Mouse (Mus musculus): ENCODE measurements around the gene H2-T3. TPM values are rescaled to one million over a fixed set of nuclear protein-coding genes. Genes with fewer than 3 reads are reported as not detected.
"Not testable (repeated sequence)": the region's sequence is repeated elsewhere in the genome, so short reads cannot be mapped to it uniquely, and the experiment has no call there.

The H2-T3 gene
- total and polyA plus RNA-seq, 3 experiments = 0.22 TPM; not detected in 2

DNA sequence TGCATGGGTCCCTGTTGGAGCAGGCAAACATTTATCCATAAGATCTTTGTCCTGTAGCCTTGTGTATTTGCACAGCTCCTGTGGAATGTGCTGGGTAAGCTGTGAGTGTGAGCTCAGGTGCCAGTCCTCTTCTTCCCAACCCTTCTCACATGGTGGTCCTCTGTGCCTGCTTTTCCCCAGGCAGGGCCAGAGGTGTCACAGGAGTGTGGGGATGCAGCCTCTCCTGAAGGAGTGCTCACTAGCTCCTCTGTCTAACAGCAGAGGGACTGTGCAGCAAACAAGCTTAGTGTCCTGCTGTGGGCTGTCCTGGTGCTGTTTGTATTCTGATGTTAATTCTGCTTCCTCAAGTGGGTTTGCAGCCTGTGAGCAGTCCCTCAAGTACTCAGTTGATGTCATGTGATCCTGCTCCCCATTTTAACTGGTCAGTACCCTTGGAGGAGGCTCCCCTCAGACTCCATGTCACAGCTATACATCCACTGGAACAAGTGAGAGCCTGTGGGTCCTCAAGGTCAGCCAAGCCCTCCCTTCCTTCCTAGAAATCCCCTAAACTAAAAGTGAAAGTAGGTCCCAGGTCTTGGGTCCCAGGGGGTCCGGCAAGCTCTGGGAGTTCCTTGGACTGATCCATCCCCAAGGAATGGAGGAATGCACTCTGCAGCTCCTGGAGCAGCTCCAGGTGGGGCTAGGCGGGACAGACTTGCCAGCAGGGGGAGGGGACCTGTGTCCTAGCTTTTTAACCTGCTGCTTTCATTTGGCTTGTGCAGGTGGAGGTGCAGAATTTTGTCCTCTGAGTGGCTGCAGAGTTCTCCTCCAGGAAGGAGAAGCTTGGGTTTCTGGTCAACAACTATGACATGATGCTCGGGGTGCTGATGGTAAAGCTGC, 35.6 kb downstream of the H2-T3 start:
- TF ChIP-seq POLR2AphosphoS5 (IDR thresholded peaks at IDR 0.05; ENCODE audit: insufficient replicate concordance, low read depth, low read length) (no peak), CTCF (IDR thresholded peaks at IDR 0.05; ENCODE audit: low read depth, low read length) (no peak), GATA1 (IDR thresholded peaks at IDR 0.05; ENCODE audit: borderline replicate concordance, low read length) (no peak), GATA2 (IDR thresholded peaks at IDR 0.05; ENCODE audit: borderline replicate concordance, low read depth, low read length) (no peak), TAL1 (conservative IDR thresholded peaks at IDR 0.05; ENCODE audit: low read depth, low read length) (no peak)

GRCm38 (mm10) chr17:36151200-36151599, 38.9 kb downstream of the H2-T3 start:
- not testable (repeated sequence) for H3K4me1 ChIP-seq (ENCODE audit: insufficient read depth, low read depth, low read length); H3K4me3 ChIP-seq (ENCODE audit: low read depth, low read length); H3K9me3 ChIP-seq (replicated peaks); H3K36me3 ChIP-seq (replicated peaks); ATAC-seq (ENCODE audit: extremely low read depth, insufficient number of reproducible peaks, low FRiP score, poor library complexity, severe bottlenecking); H3K27me3 ChIP-seq (ENCODE audit: insufficient read depth, low read length); DNase-seq (ENCODE audit: low spot score)

More for the DNA sequence above, 35.6 kb downstream of the H2-T3 start:
- ATAC-seq (ENCODE audit: extremely low read depth, insufficient number of reproducible peaks, low FRiP score, poor library complexity, severe bottlenecking) = no peak
- Histone ChIP-seq H3K27me3 (ENCODE audit: insufficient read depth, low read length) (no peaks in the 10 kb centered on the region), H3K36me3 (replicated peaks) (no peaks in the 10 kb centered on the region), H3K4me3 (ENCODE audit: low read depth, low read length) (no peak overlapping the region), H3K4me1 (ENCODE audit: insufficient read depth, low read depth, low read length) (no peaks in the 10 kb centered on the region), H3K9me3 (replicated peaks) (no peaks in the 10 kb centered on the region)
- no peak for DNase-seq (ENCODE audit: low spot score)

- not testable (repeated sequence) for H3K4me3 ChIP-seq (ENCODE audit: low read depth, low read length); H3K9me3 ChIP-seq (replicated peaks); ATAC-seq (ENCODE audit: extremely low read depth, insufficient number of reproducible peaks, low FRiP score, poor library complexity, severe bottlenecking); H3K27me3 ChIP-seq (ENCODE audit: insufficient read depth, low read length); DNase-seq (ENCODE audit: low spot score); H3K36me3 ChIP-seq (replicated peaks); H3K4me1 ChIP-seq (ENCODE audit: insufficient read depth, low read depth, low read length)
Observed at GRCm38 (mm10) chr17:36148468-36148867, 41.6 kb downstream of the H2-T3 start.

GRCm38 (mm10) chr17:36146937-36147336, 43.1 kb downstream of the H2-T3 start:
- not testable (repeated sequence) for H3K4me1 ChIP-seq (ENCODE audit: insufficient read depth, low read depth, low read length); H3K9me3 ChIP-seq (replicated peaks); ATAC-seq (ENCODE audit: extremely low read depth, insufficient number of reproducible peaks, low FRiP score, poor library complexity, severe bottlenecking); H3K36me3 ChIP-seq (replicated peaks); H3K27me3 ChIP-seq (ENCODE audit: insufficient read depth, low read length); DNase-seq (ENCODE audit: low spot score); H3K4me3 ChIP-seq (ENCODE audit: low read depth, low read length)

- not testable (repeated sequence) for H3K36me3 ChIP-seq (replicated peaks); H3K4me1 ChIP-seq (ENCODE audit: insufficient read depth, low read depth, low read length); ATAC-seq (ENCODE audit: extremely low read depth, insufficient number of reproducible peaks, low FRiP score, poor library complexity, severe bottlenecking); H3K4me3 ChIP-seq (ENCODE audit: low read depth, low read length); DNase-seq (ENCODE audit: low spot score); H3K9me3 ChIP-seq (replicated peaks); H3K27me3 ChIP-seq (ENCODE audit: insufficient read depth, low read length)
Observed at GRCm38 (mm10) chr17:36145861-36146156, 44.3 kb downstream of the H2-T3 start.

GRCm38 (mm10) chr17:36145111-36145860, 44.8 kb downstream of the H2-T3 start:
- Histone ChIP-seq H3K27me3 (ENCODE audit: insufficient read depth, low read length) (peaks cover 3% of the 10 kb centered on the region; the same call in 1 of the 2 replicates), H3K4me3 (ENCODE audit: low read depth, low read length) (no peak overlapping the region), H3K9me3 (replicated peaks) (no peaks in the 10 kb centered on the region), H3K36me3 (replicated peaks) (no peaks in the 10 kb centered on the region), H3K4me1 (ENCODE audit: insufficient read depth, low read depth, low read length) (no peaks in the 10 kb centered on the region)
- DNase-seq (ENCODE audit: low spot score) = no peak
- TF ChIP-seq TAL1 (conservative IDR thresholded peaks at IDR 0.05; ENCODE audit: low read depth, low read length) = no peak
- no peak for TF ChIP-seq GATA1 (IDR thresholded peaks at IDR 0.05; ENCODE audit: borderline replicate concordance, low read length)
- no peak for TF ChIP-seq GATA2 (IDR thresholded peaks at IDR 0.05; ENCODE audit: borderline replicate concordance, low read depth, low read length)
- no peak for TF ChIP-seq CTCF (IDR thresholded peaks at IDR 0.05; ENCODE audit: low read depth, low read length)
- TF ChIP-seq POLR2AphosphoS5 (IDR thresholded peaks at IDR 0.05; ENCODE audit: insufficient replicate concordance, low read depth, low read length) = no peak
- no peak for ATAC-seq (ENCODE audit: extremely low read depth, insufficient number of reproducible peaks, low FRiP score, poor library complexity, severe bottlenecking)

DNA sequence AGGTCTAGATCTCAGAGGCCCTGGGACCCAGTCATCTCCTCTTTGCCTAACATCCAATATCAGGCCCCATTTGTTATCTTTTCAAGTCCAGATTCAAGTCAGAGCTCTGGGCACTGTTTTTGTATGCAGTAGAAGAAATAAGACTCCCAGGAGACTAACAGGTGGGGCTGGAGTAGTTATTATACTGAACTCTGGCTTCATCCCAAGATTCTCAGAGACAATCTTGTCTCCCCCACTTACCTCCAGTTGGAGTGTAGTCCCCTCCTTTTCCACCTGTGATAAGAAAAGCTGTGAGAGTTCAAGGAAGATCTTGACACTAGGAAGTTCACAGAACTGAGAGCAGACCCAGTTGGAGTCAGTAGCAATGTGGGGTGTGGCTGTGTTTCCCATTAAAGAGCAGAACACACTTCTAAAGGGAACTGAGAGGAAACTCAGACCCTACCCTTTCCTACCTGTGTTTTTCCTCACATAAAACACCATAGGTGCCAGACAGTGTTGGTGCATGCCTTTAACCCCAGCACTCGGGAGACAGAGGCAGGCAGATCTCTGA, 53.7 kb downstream of the H2-T3 start:
- ATAC-seq (ENCODE audit: extremely low read depth, insufficient number of reproducible peaks, low FRiP score, poor library complexity, severe bottlenecking); H3K36me3 ChIP-seq (replicated peaks); H3K9me3 ChIP-seq (replicated peaks); DNase-seq (ENCODE audit: low spot score); H3K4me3 ChIP-seq (ENCODE audit: low read depth, low read length); H3K4me1 ChIP-seq (ENCODE audit: insufficient read depth, low read depth, low read length): not testable (repeated sequence)
- H3K27me3 ChIP-seq (ENCODE audit: insufficient read depth, low read length) = peaks cover 21% of the 10 kb centered on the region

Other genes starting within 250 kb of the H2-T3 start
- gene Abcf1, start 220.5 kb downstream of the H2-T3 start, total RNA-seq (2014; fragmentation: Nextera tagmentation) = 77.0 and 80.6 TPM in 2 replicates
- 129 and 176 TPM in 2 replicates for gene Abcf1, start 220.5 kb downstream of the H2-T3 start, total RNA-seq (2017)
- 167 and 196 TPM in 2 replicates for gene Abcf1, start 220.5 kb downstream of the H2-T3 start, polyA plus RNA-seq (2012)
- gene Gnl1, start 210.4 kb downstream of the H2-T3 start, total RNA-seq (2014; fragmentation: Nextera tagmentation) = 18.5 and 22.9 TPM in 2 replicates
- 28.6 and 29.5 TPM in 2 replicates for gene Gnl1, start 210.4 kb downstream of the H2-T3 start, total RNA-seq (2017)
- gene Gnl1, start 210.4 kb downstream of the H2-T3 start, polyA plus RNA-seq (2012) = 120 and 121 TPM in 2 replicates
- gene Prr3, start 210.1 kb downstream of the H2-T3 start, total RNA-seq (2014; fragmentation: Nextera tagmentation) = 38.6 and 49.4 TPM in 2 replicates
- 11.4 and 15.6 TPM in 2 replicates for gene Prr3, start 210.1 kb downstream of the H2-T3 start, total RNA-seq (2017)
- 30.1 and 33.1 TPM in 2 replicates for gene Prr3, start 210.1 kb downstream of the H2-T3 start, polyA plus RNA-seq (2012)
- 16.6 TPM in 1 of 2 replicates, not detected in the other for gene H2-T24, start 169.7 kb downstream of the H2-T3 start, total RNA-seq (2014; fragmentation: Nextera tagmentation)
- gene H2-T24, start 169.7 kb downstream of the H2-T3 start, total RNA-seq (2017) = 5.8 and 6.9 TPM in 2 replicates
- gene H2-T24, start 169.7 kb downstream of the H2-T3 start, polyA plus RNA-seq (2012) = 0.47 and 0.50 TPM in 2 replicates
- 2.3 and 11.3 TPM in 2 replicates for gene H2-T23, start 157.4 kb downstream of the H2-T3 start, total RNA-seq (2014; fragmentation: Nextera tagmentation)
- gene H2-T23, start 157.4 kb downstream of the H2-T3 start, total RNA-seq (2017) = 21.6 and 29.4 TPM in 2 replicates
- gene H2-T23, start 157.4 kb downstream of the H2-T3 start, polyA plus RNA-seq (2012) = 9.5 and 9.8 TPM in 2 replicates
- 6.5 and 12.0 TPM in 2 replicates for gene H2-T22, start 147.5 kb downstream of the H2-T3 start, total RNA-seq (2014; fragmentation: Nextera tagmentation)
- 20.0 and 22.8 TPM in 2 replicates for gene H2-T22, start 147.5 kb downstream of the H2-T3 start, total RNA-seq (2017)
- 3.1 and 5.7 TPM in 2 replicates for gene H2-T22, start 147.5 kb downstream of the H2-T3 start, polyA plus RNA-seq (2012)
- not detected in 2 replicates for gene Gm6034, start 147.3 kb downstream of the H2-T3 start, total RNA-seq (2014; fragmentation: Nextera tagmentation)
- not detected in 2 replicates for gene Gm6034, start 147.3 kb downstream of the H2-T3 start, total RNA-seq (2017)
- gene Gm6034, start 147.3 kb downstream of the H2-T3 start, polyA plus RNA-seq (2012) = not detected in 2 replicates
- not detected in 2 replicates for gene Gm11127, start 131.9 kb downstream of the H2-T3 start, total RNA-seq (2014; fragmentation: Nextera tagmentation)
- gene Gm11127, start 131.9 kb downstream of the H2-T3 start, total RNA-seq (2017) = not detected in 2 replicates
- gene Gm11127, start 131.9 kb downstream of the H2-T3 start, polyA plus RNA-seq (2012) = not detected in 2 replicates
- gene Gm19684, start 68.6 kb downstream of the H2-T3 start, total RNA-seq (2014; fragmentation: Nextera tagmentation) = not detected in 2 replicates
- 0.11 TPM in 1 of 2 replicates, not detected in the other for gene Gm19684, start 68.6 kb downstream of the H2-T3 start, total RNA-seq (2017)
- gene Gm19684, start 68.6 kb downstream of the H2-T3 start, polyA plus RNA-seq (2012) = 0.03 TPM in 1 of 2 replicates, not detected in the other
- gene Gm7030, start 60.9 kb downstream of the H2-T3 start, total RNA-seq (2014; fragmentation: Nextera tagmentation) = not detected in 2 replicates
- gene Gm7030, start 60.9 kb downstream of the H2-T3 start, total RNA-seq (2017) = 0.16 TPM in 1 of 2 replicates, not detected in the other
- not detected in 2 replicates for gene Gm7030, start 60.9 kb downstream of the H2-T3 start, polyA plus RNA-seq (2012)
- gene Gm8909, start 21.8 kb downstream of the H2-T3 start, total RNA-seq (2014; fragmentation: Nextera tagmentation) = not detected in 2 replicates
- not detected in 2 replicates for gene Gm8909, start 21.8 kb downstream of the H2-T3 start, total RNA-seq (2017)
- not detected in 2 replicates for gene Gm8909, start 21.8 kb downstream of the H2-T3 start, polyA plus RNA-seq (2012)
- 67.4 and 115 TPM in 2 replicates for gene Rpp21, start 67.8 kb upstream of the H2-T3 start, total RNA-seq (2014; fragmentation: Nextera tagmentation)
- gene Rpp21, start 67.8 kb upstream of the H2-T3 start, total RNA-seq (2017) = 63.9 and 79.2 TPM in 2 replicates
- gene Rpp21, start 67.8 kb upstream of the H2-T3 start, polyA plus RNA-seq (2012) = 71.3 and 86.9 TPM in 2 replicates
- gene Trim39, start 82.0 kb upstream of the H2-T3 start, total RNA-seq (2014; fragmentation: Nextera tagmentation) = 17.5 and 17.7 TPM in 2 replicates
- gene Trim39, start 82.0 kb upstream of the H2-T3 start, total RNA-seq (2017) = 14.9 and 17.8 TPM in 2 replicates
- gene Trim39, start 82.0 kb upstream of the H2-T3 start, polyA plus RNA-seq (2012) = 5.5 and 6.8 TPM in 2 replicates
- gene H2-M10.2, start 96.2 kb upstream of the H2-T3 start, total RNA-seq (2014; fragmentation: Nextera tagmentation) = not detected in 2 replicates
- gene H2-M10.2, start 96.2 kb upstream of the H2-T3 start, total RNA-seq (2017) = not detected in 2 replicates
- gene H2-M10.2, start 96.2 kb upstream of the H2-T3 start, polyA plus RNA-seq (2012) = not detected in 2 replicates
- not detected in 2 replicates for gene H2-M10.1, start 135.9 kb upstream of the H2-T3 start, total RNA-seq (2014; fragmentation: Nextera tagmentation)
- not detected in 2 replicates for gene H2-M10.1, start 135.9 kb upstream of the H2-T3 start, total RNA-seq (2017)
- not detected in 2 replicates for gene H2-M10.1, start 135.9 kb upstream of the H2-T3 start, polyA plus RNA-seq (2012)
- not detected in 2 replicates for gene H2-M10.3, start 178.1 kb upstream of the H2-T3 start, total RNA-seq (2014; fragmentation: Nextera tagmentation)
- gene H2-M10.3, start 178.1 kb upstream of the H2-T3 start, total RNA-seq (2017) = 0.16 TPM in 1 of 2 replicates, not detected in the other
- gene H2-M10.3, start 178.1 kb upstream of the H2-T3 start, polyA plus RNA-seq (2012) = not detected in 2 replicates